Mouse (Mus musculus) stomach, postnatal 0 days (tissue): ENCODE measurements around the gene Vmn1r222.

Experiments used
- CTCF ChIP-seq: IDR thresholded peaks from 2 replicates; pipeline ENCODE4 v1.5.1; 2016; ENCODE audit warnings: antibody characterized with exemption, low read depth, mild to moderate bottlenecking, moderate library complexity
- EP300 ChIP-seq: optimal IDR thresholded peaks from 2 replicates; pipeline ENCODE3; 2016; ENCODE audit warnings: antibody characterized with exemption

DNA sequence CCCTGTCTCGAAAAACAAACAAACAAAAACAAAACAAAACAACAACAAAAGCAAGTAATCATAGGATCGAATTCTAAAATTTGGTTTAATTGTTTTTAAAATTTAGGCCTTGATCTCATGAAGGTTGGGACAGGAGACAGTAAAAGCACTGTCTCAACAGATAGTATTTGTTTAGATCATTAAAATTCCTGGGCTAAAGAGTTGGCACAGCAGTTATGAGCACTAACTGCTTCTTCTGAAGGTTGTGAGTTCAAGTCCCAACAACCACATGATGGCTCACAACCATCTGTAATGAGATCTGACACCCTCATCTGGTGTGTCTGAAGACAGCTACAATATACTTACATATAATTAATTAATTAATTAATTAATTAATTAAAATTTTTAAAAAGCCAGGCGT, 44.2 kb upstream of the Vmn1r222 start:
- TF ChIP-seq CTCF: no peak
- TF ChIP-seq EP300: no peak
